Comparison of ENCODE assay signal across 8 mouse cellular contexts in genomic region chr17:33953961-33954565, GRCm38 (mm10). TPM values are rescaled to one million over a fixed set of nuclear protein-coding genes. Genes with fewer than 3 reads are reported as not detected.
A peak's percentile ranks its signal among the peaks of the same experiment; 100 is the strongest.
DNase-seq lines count a peak whose midpoint lies in the region; ATAC-seq lines count a peak whose summit lies in the region.

No protein-coding gene starts in this region.

- H3K4me2 ChIP-seq in heart, embryonic 14.5 days (ENCODE audit: low read length) = peak overlapping the region; percentile 80

- 45% methylated on average over 5 of the region's 5 CpGs for WGBS in heart, embryonic 14.5 days
- 43% methylated on average over 5 of the region's 5 CpGs for WGBS in midbrain, embryonic 10.5 days

- H3K36me3 ChIP-seq in heart, embryonic 14.5 days (ENCODE audit: control insufficient read depth, insufficient read depth, low read length) = peaks cover 58% of the 10 kb centered on the region
- H3K36me3 ChIP-seq in midbrain, embryonic 10.5 days = peaks cover 66% of the 10 kb centered on the region

- H3K9me3 ChIP-seq in heart, embryonic 14.5 days (ENCODE audit: control insufficient read depth, low read length) = no peaks in the 10 kb centered on the region
- H3K9me3 ChIP-seq in midbrain, embryonic 10.5 days (replicated peaks) = no peaks in the 10 kb centered on the region

- H3K4me3 ChIP-seq in heart, embryonic 14.5 days (ENCODE audit: control insufficient read depth in 1 of 2, insufficient read depth in 1 of 2, low read depth in 1 of 2, low read length in 2 of 2) = peak overlapping the region; percentile 61 to 90
- peak overlapping the region; percentile 99 for H3K4me3 ChIP-seq in midbrain, embryonic 10.5 days

- no peaks in the 10 kb centered on the region for H3K27me3 ChIP-seq in heart, embryonic 14.5 days (ENCODE audit: control insufficient read depth, insufficient read depth, low read length)
- H3K27me3 ChIP-seq in midbrain, embryonic 10.5 days (ENCODE audit: low read depth, poor library complexity, severe bottlenecking) = no peaks in the 10 kb centered on the region

- intact Hi-C loops in heart, postnatal 36 days (cut with DNase I) = no loop called here

- no peak for ATAC-seq in heart, embryonic 14.5 days (ENCODE audit: insufficient number of reproducible peaks, insufficient read depth, low FRiP score, low read depth)

- no peak for DNase-seq in heart, postnatal 36 days
- DNase-seq in NIH3T3 (ENCODE audit: low read depth) = peak; percentile 70
- peak; percentile 5 for DNase-seq in heart, postnatal 4 days
- no peak for DNase-seq in midbrain, embryonic 10.5 days (ENCODE audit: low spot score)
- DNase-seq in urinary bladder, adult 18-20 months (ENCODE audit: low spot score in 2 of 2) = no peak
- DNase-seq in thymus, postnatal 4 days = no peak
- no peak for DNase-seq in cerebellum, postnatal 4 days (ENCODE audit: low spot score in 2 of 2)

- peaks cover 21 to 50% of the 10 kb centered on the region in 2 experiments for H3K4me1 ChIP-seq in heart, embryonic 14.5 days (ENCODE audit: control insufficient read depth in 2 of 2, insufficient read depth in 2 of 2, low read length in 2 of 2)
- peaks cover 68% of the 10 kb centered on the region for H3K4me1 ChIP-seq in midbrain, embryonic 10.5 days

- peak overlapping the region; percentile 99 for H3K9ac ChIP-seq in heart, embryonic 14.5 days (ENCODE audit: low read length)

- 0 out of 4 replicates have a peak overlapping the region, but pooled peaks of 1 of the 2 experiments have one; percentile 89 for H3K27ac ChIP-seq in heart, embryonic 14.5 days (replicated peaks in 1 of 2; ENCODE audit: control insufficient read depth in 1 of 2, insufficient read depth in 1 of 2, low read depth in 2 of 2, low read length in 2 of 2)
- peak overlapping the region; percentile 98 for H3K27ac ChIP-seq in midbrain, embryonic 10.5 days (replicated peaks)

RNA-seq across cellular contexts. Expression of gene Vps52, which starts 1.5 kb away (rescaled TPM):
- polyA plus RNA-seq in heart, embryonic 14.5 days (2014; fragmentation: Nextera tagmentation; extraction: Ambion mirVana) = 27.6 and 30.6 TPM in 2 replicates
- 10 to 100 TPM; 38.8 to 41.4 TPM for total RNA-seq in heart, postnatal 36 days (2021)
- total RNA-seq in heart, postnatal 4 days (2021) = 10 to 100 TPM; 38.1 to 40.1 TPM
- 53.5 and 61.0 TPM in 2 replicates for polyA plus RNA-seq in midbrain, embryonic 10.5 days (2016; fragmentation: Nextera tagmentation; extraction: Ambion mirVana)

RNA-seq across cellular contexts. Expression of gene Rps18, which starts 1.7 kb away (rescaled TPM):
- polyA plus RNA-seq in heart, embryonic 14.5 days (2014; fragmentation: Nextera tagmentation; extraction: Ambion mirVana) = 1,085 and 1,186 TPM in 2 replicates
- 100 to 1,000 TPM; 411 to 417 TPM for total RNA-seq in heart, postnatal 36 days (2021)
- total RNA-seq in heart, postnatal 4 days (2021) = 100 to 1,000 TPM; 648 to 719 TPM
- 1,339 and 1,576 TPM in 2 replicates for polyA plus RNA-seq in midbrain, embryonic 10.5 days (2016; fragmentation: Nextera tagmentation; extraction: Ambion mirVana)

RNA-seq across cellular contexts. Expression of gene B3galt4, which starts 2.8 kb away (rescaled TPM):
- polyA plus RNA-seq in heart, embryonic 14.5 days (2014; fragmentation: Nextera tagmentation; extraction: Ambion mirVana) = 3.8 and 4.6 TPM in 2 replicates
- 1 to 10 TPM; 2.7 to 2.9 TPM for total RNA-seq in heart, postnatal 36 days (2021)
- 1 to 10 TPM; 2.3 to 2.9 TPM for total RNA-seq in heart, postnatal 4 days (2021)
- 4.1 and 6.4 TPM in 2 replicates for polyA plus RNA-seq in midbrain, embryonic 10.5 days (2016; fragmentation: Nextera tagmentation; extraction: Ambion mirVana)

RNA-seq across cellular contexts. Expression of gene Wdr46, which starts 13.6 kb away (rescaled TPM):
- 14.7 and 15.5 TPM in 2 replicates for polyA plus RNA-seq in heart, embryonic 14.5 days (2014; fragmentation: Nextera tagmentation; extraction: Ambion mirVana)
- total RNA-seq in heart, postnatal 36 days (2021) = 10 to 100 TPM; 10.1 to 11.5 TPM
- 10 to 100 TPM; 13.3 to 14.4 TPM for total RNA-seq in heart, postnatal 4 days (2021)
- polyA plus RNA-seq in midbrain, embryonic 10.5 days (2016; fragmentation: Nextera tagmentation; extraction: Ambion mirVana) = 47.8 and 52.5 TPM in 2 replicates

RNA-seq across cellular contexts. Expression of gene Pfdn6, which starts 13.9 kb away (rescaled TPM):
- 110 TPM in 2 replicates for polyA plus RNA-seq in heart, embryonic 14.5 days (2014; fragmentation: Nextera tagmentation; extraction: Ambion mirVana)
- 10 to 100 TPM; 77.0 to 84.7 TPM for total RNA-seq in heart, postnatal 36 days (2021)
- total RNA-seq in heart, postnatal 4 days (2021) = 10 to 100 TPM; 78.0 to 79.5 TPM
- polyA plus RNA-seq in midbrain, embryonic 10.5 days (2016; fragmentation: Nextera tagmentation; extraction: Ambion mirVana) = 214 and 240 TPM in 2 replicates

Comparison
In these comparisons a context has a peak if more than half of its experiments do, and no peak if none do; other contexts are left out.
1. DNase-seq: peak in NIH3T3 (single experiment) and heart, postnatal 4 days (single experiment); none in heart, postnatal 36 days (0 of 2), midbrain, embryonic 10.5 days (single experiment), urinary bladder, adult 18-20 months (0 of 2), thymus, postnatal 4 days (single experiment) and cerebellum, postnatal 4 days (0 of 2).